Mouse (Mus musculus) myocyte (in vitro differentiated cells): ENCODE measurements around the gene 1700125H20Rik. TPM values are rescaled to one million over a fixed set of nuclear protein-coding genes. Genes with fewer than 3 reads are reported as not detected.

Experiments used
- H3K27me3 ChIP-seq: one replicate; pipeline ENCODE4 v1.6.1; 2011; ENCODE audit not compliant: control insufficient read depth, insufficient read depth, insufficient read length
- H3K36me3 ChIP-seq: one replicate; pipeline ENCODE4 v1.6.1; 2011; ENCODE audit not compliant: control insufficient read depth, insufficient read depth
- H3K4me2 ChIP-seq: one replicate; pipeline ENCODE4 v1.6.1; 2011; ENCODE audit warnings: low read depth, control low read depth
- H3K4me3 ChIP-seq: one replicate; pipeline ENCODE4 v1.5.1; 2011; ENCODE audit warnings: mild to moderate bottlenecking, control low read depth, moderate library complexity
- H3K79me2 ChIP-seq: one replicate; pipeline ENCODE4 v1.6.1; 2011; ENCODE audit not compliant: control insufficient read depth, insufficient read depth
- H3ac ChIP-seq: one replicate; pipeline ENCODE4 v1.6.1; 2011; ENCODE audit not compliant: control insufficient read depth, insufficient read length
- CEBPB ChIP-seq: IDR thresholded peaks from 2 replicates; pipeline ENCODE4 v1.6.1; 2011; ENCODE audit warnings: mild to moderate bottlenecking, moderate library complexity; ENCODE audit not compliant: poor library complexity, insufficient read depth, severe bottlenecking
- E2F4 ChIP-seq: IDR thresholded peaks from one replicate; pipeline ENCODE4 v1.6.1; 2011; ENCODE audit warnings: mild to moderate bottlenecking, control low read depth, moderate library complexity; ENCODE audit not compliant: insufficient read depth
- MAX ChIP-seq: IDR thresholded peaks from one replicate; pipeline ENCODE4 v1.6.1; 2011; ENCODE audit warnings: low read depth, mild to moderate bottlenecking, control low read depth
- MYOD1 ChIP-seq, 3 experiments: IDR thresholded peaks; one replicate each; pipeline ENCODE4 v1.6.1; 2011; ENCODE audit warnings: control low read depth in 2 of 3, low read depth in 2 of 3, mild to moderate bottlenecking in 2 of 3, moderate library complexity in 1 of 3; ENCODE audit not compliant: insufficient read length in 2 of 3, control insufficient read depth in 1 of 3
- MYOG ChIP-seq, 3 experiments: IDR thresholded peaks; one replicate each; pipeline ENCODE4 v1.6.1; 2011; ENCODE audit warnings: control low read depth in 2 of 3, low read depth in 2 of 3, mild to moderate bottlenecking in 2 of 3; ENCODE audit not compliant: insufficient read length in 2 of 3, control insufficient read depth in 1 of 3, insufficient read depth in 1 of 3
- POLR2A ChIP-seq: IDR thresholded peaks from one replicate; pipeline ENCODE4 v1.6.1; 2011; ENCODE audit warnings: low read depth, mild to moderate bottlenecking, control low read depth, moderate library complexity; ENCODE audit not compliant: insufficient read length
- POLR2AphosphoS2 ChIP-seq: IDR thresholded peaks from one replicate; pipeline ENCODE4 v1.6.1; 2011; ENCODE audit warnings: low read depth, control low read depth; ENCODE audit not compliant: insufficient read length
- REST ChIP-seq: IDR thresholded peaks from one replicate; pipeline ENCODE4 v1.6.1; 2011; ENCODE audit warnings: mild to moderate bottlenecking, control low read depth, moderate library complexity; ENCODE audit not compliant: insufficient read depth, insufficient read length
- SRF ChIP-seq: IDR thresholded peaks from one replicate; pipeline ENCODE4 v1.6.1; 2011; ENCODE audit warnings: low read depth; ENCODE audit not compliant: control insufficient read depth, insufficient read length
- TCF12 ChIP-seq: IDR thresholded peaks from one replicate; pipeline ENCODE4 v1.6.1; 2011; ENCODE audit warnings: mild to moderate bottlenecking, control low read depth; ENCODE audit not compliant: poor library complexity, insufficient read depth, severe bottlenecking
- TCF3 ChIP-seq: IDR thresholded peaks from one replicate; pipeline ENCODE4 v1.6.1; 2011; ENCODE audit warnings: low read depth, control low read depth; ENCODE audit not compliant: insufficient read length
- USF1 ChIP-seq: IDR thresholded peaks from one replicate; pipeline ENCODE4 v1.6.1; 2011; ENCODE audit warnings: low read depth, mild to moderate bottlenecking, control low read depth, moderate library complexity
- polyA plus RNA-seq: library from polyadenylated mRNA; unstranded; fragments of >200 nt; fragmentation: generic; extraction: Trizol; gene quantifications from one replicate; pipeline ENCODE4 v1.2.1, GENCODE M21; 2012; ENCODE audit warnings: missing spikeins

The 1700125H20Rik gene
- polyA plus RNA-seq, 1 experiment = not detected

DNA sequence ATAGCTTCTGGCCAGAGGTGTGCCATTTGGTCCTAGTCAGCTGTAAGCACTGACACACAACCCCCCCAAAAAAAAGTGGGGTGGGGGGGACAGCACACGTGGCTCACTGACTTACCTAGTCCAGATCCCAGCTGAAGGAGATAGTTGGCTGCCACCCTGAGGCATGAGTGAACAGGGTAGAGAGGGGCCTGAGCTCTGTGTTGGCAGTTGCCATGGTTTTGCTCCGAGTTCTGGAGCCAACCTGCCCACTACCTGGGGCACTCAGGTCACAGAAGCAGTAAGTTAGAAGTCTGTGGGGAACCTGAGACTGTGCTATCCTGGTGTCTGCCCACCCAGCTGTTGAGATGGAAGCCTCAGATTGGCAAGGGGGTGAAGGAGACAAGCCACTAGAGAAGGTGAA is 629 bp downstream of the 1700125H20Rik start:
- peak overlapping the region; percentile 84 for H3K4me2 ChIP-seq
- no peak overlapping the region for H3K4me3 ChIP-seq
- no peak overlapping the region for H3ac ChIP-seq
- no peaks in the 10 kb centered on the region for H3K27me3 ChIP-seq
- no peaks in the 10 kb centered on the region for H3K36me3 ChIP-seq
- TF ChIP-seq REST (no peak), MYOG (IDR thresholded peaks at IDR 0.05; ENCODE audit: control insufficient read depth in 1 of 3, insufficient read depth in 1 of 3, insufficient read length in 2 of 3, low read depth in 2 of 3) (no peak), TCF3 (no peak), POLR2A (no peak), USF1 (no peak), TCF12 (no peak), MYOD1 (IDR thresholded peaks at IDR 0.05; ENCODE audit: control insufficient read depth in 1 of 3, insufficient read length in 2 of 3, low read depth in 2 of 3) (no peak), CEBPB (no peak), E2F4 (no peak), POLR2AphosphoS2 (no peak), MAX (no peak), SRF (no peak)
- H3K79me2 ChIP-seq = no peaks in the 10 kb centered on the region

- no peak for TF ChIP-seq CEBPB
- TF ChIP-seq MYOG (IDR thresholded peaks at IDR 0.05; ENCODE audit: control insufficient read depth in 1 of 3, insufficient read depth in 1 of 3, insufficient read length in 2 of 3, low read depth in 2 of 3) = no peak
- no peak for TF ChIP-seq POLR2AphosphoS2
- TF ChIP-seq REST = no peak
- no peak for TF ChIP-seq TCF12
- no peak for TF ChIP-seq TCF3
- TF ChIP-seq USF1 = no peak
- TF ChIP-seq SRF = no peak
- TF ChIP-seq POLR2A = no peak
- TF ChIP-seq E2F4 = no peak
- no peak for TF ChIP-seq MAX
- no peak for TF ChIP-seq MYOD1 (IDR thresholded peaks at IDR 0.05; ENCODE audit: control insufficient read depth in 1 of 3, insufficient read length in 2 of 3, low read depth in 2 of 3)
- Histone ChIP-seq H3K79me2 (no peaks in the 10 kb centered on the region), H3K4me2 (no peak overlapping the region), H3K27me3 (no peaks in the 10 kb centered on the region), H3K36me3 (no peaks in the 10 kb centered on the region), H3K4me3 (no peak overlapping the region), H3ac (no peak overlapping the region)
These were observed 5.7 kb downstream of the 1700125H20Rik start for GRCm38 (mm10) chr11:85175941-85176340.

DNA sequence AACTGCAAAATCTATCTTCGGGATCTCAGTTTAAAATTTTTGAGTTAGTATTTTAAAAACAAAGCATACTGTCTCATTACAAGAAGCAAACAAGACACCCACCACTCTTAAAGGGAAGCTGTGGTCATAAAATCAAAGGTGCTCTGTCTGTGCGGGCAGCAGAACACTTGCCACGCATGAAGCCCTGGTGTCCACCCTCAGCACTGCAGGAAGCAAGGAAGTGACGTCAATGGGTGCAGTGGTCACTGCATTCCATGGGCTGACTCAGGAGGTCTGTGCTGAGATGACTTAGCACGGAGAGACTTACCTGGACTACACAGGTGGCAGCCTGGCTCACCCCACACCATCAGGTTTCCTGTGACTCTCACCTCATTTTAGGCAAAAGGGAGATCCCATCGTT is 7.6 kb downstream of the 1700125H20Rik start:
- H3ac ChIP-seq = no peak overlapping the region
- no peaks in the 10 kb centered on the region for H3K27me3 ChIP-seq
- no peak for TF ChIP-seq MYOG (IDR thresholded peaks at IDR 0.05; ENCODE audit: control insufficient read depth in 1 of 3, insufficient read depth in 1 of 3, insufficient read length in 2 of 3, low read depth in 2 of 3)
- TF ChIP-seq SRF = no peak
- TF ChIP-seq E2F4 = no peak
- TF ChIP-seq POLR2A = no peak
- TF ChIP-seq CEBPB = no peak
- TF ChIP-seq MAX = no peak
- TF ChIP-seq POLR2AphosphoS2 = no peak
- TF ChIP-seq TCF3 = no peak
- TF ChIP-seq REST = no peak
- H3K4me3 ChIP-seq = no peak overlapping the region
- no peak overlapping the region for H3K4me2 ChIP-seq
- H3K79me2 ChIP-seq = no peaks in the 10 kb centered on the region
- H3K36me3 ChIP-seq = no peaks in the 10 kb centered on the region

DNA sequence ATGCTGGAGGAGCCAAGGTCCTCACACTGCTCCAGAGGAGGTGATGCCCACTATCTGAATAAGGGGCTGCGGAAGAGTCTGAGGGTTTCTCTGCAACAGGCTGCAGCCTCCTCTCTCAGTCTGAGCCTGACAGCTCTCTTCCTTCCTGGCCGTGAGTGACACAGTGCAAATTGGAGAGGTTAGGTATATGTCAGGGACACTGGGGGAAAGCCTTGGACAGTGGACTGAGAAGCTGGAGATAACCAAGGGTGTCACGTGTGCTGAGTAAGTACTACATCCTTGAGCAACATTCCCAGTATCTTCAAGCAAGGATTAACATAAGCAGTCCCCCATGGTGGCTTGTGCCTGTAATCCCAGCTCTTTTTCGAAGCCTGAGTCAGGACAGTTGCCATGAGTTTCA is 8.2 kb downstream of the 1700125H20Rik start:
- H3K4me3 ChIP-seq = no peak overlapping the region

More for the DNA sequence above, 8.2 kb downstream of the 1700125H20Rik start:
- Histone ChIP-seq H3K79me2 (no peaks in the 10 kb centered on the region), H3K36me3 (no peaks in the 10 kb centered on the region), H3ac (no peak overlapping the region), H3K4me2 (no peak overlapping the region), H3K27me3 (no peaks in the 10 kb centered on the region)
- TF ChIP-seq POLR2A (no peak), SRF (no peak), REST (no peak), USF1 (no peak), POLR2AphosphoS2 (no peak), MYOG (IDR thresholded peaks at IDR 0.05; ENCODE audit: control insufficient read depth in 1 of 3, insufficient read depth in 1 of 3, insufficient read length in 2 of 3, low read depth in 2 of 3) (no peak), CEBPB (no peak), E2F4 (no peak), MAX (no peak), TCF3 (no peak), TCF12 (no peak), MYOD1 (IDR thresholded peaks at IDR 0.05; ENCODE audit: control insufficient read depth in 1 of 3, insufficient read length in 2 of 3, low read depth in 2 of 3) (no peak)
